Mouse (Mus musculus) ES-E14 (cell line): ENCODE data around the gene Timm10b.

Experiments
- HCFC1 ChIP-seq: IDR thresholded peaks from 2 replicates; pipeline ENCODE4 v1.6.1; 2012; ENCODE audit warnings: low read length, inconsistent platforms, borderline replicate concordance; ENCODE audit not compliant: insufficient read depth
- MAFK ChIP-seq: IDR thresholded peaks from 2 replicates; pipeline ENCODE4 v1.6.1; 2014; ENCODE audit warnings: mild to moderate bottlenecking, low read depth, low read length, inconsistent platforms; ENCODE audit not compliant: insufficient read depth
- ZC3H11A ChIP-seq: IDR thresholded peaks from 2 replicates; pipeline ENCODE4 v1.6.1; 2012; ENCODE audit warnings: low read depth, mild to moderate bottlenecking, inconsistent platforms, low read length, borderline replicate concordance

DNA sequence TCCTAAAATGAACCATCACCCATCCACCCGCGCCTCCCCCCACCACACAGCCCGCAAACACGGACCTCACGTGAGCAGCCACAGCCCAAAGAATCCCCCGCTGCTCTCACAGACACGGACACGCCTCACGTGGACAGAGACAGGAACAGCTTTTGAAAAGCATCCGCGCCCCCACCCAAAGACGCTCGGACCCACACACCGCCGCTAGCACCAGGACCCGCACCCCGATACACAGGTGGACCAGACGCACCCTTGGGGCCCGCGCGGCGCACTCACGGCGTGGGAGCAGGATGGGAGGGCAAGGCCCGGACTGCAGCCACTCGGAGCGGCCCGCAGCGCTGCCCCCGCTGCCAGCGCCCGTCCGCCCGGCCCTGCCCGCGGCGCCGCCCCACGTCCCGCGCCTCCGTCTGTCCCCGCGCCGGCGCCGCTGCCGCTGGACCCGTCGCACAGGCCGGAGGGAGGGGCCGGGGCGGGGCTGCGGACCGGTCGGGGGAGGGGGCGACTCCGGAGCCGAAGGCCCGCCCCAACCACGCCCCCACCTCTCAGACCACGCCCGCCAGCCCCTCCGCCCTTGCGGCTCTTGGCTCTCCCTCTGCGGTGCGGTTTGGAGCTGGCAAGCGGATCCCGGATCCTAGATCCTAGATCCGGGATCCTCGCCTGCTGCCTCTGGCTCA lies 6.6 kb upstream of the Timm10b start, which contains the start of gene Trim3:
- TF ChIP-seq HCFC1 (no peak), MAFK (no peak), ZC3H11A (no peak)
